Mouse (Mus musculus) frontal cortex, postnatal 36 days (tissue): ENCODE measurements around the gene Sag.

ENCODE experiments used
- DNase-seq, 2 experiments: peaks; one replicate each; pipeline ENCODE4 v3.0.0; 2022; ENCODE audit warnings: low spot score in 2 of 2

Gene Sag

GRCm38 (mm10) chr1:87893414-87893813 is 89.9 kb downstream of the Sag start:
- no peak for DNase-seq
